Comparison of ENCODE assay signal across 9 mouse cellular contexts in genomic region chr5:102045636-102046616, GRCm38 (mm10). TPM values are rescaled to one million over a fixed set of nuclear protein-coding genes. Genes with fewer than 3 reads are reported as not detected.
DNase-seq lines count a peak whose midpoint lies in the region; ATAC-seq lines count a peak whose summit lies in the region.
"Had no signal": no experiment of that assay in that cellular context is flagged by ENCODE, and none has a peak within 500 bp of the region (broad histone marks: within the 10 kb centered on the region; RNA-seq: fewer than 3 reads in every experiment).

No protein-coding gene starts in this region.

- no peaks in the 10 kb centered on the region for H3K27me3 ChIP-seq in embryonic facial prominence, embryonic 12.5 days
- no peaks in the 10 kb centered on the region for H3K27me3 ChIP-seq in embryonic facial prominence, embryonic 10.5 days (replicated peaks; ENCODE audit: low read depth, poor library complexity, severe bottlenecking)
- H3K27me3 ChIP-seq in heart, embryonic 15.5 days, result no peaks in the 10 kb centered on the region

- H3K4me2 ChIP-seq in embryonic facial prominence, embryonic 12.5 days (replicated peaks), result no peak overlapping the region
- no peak overlapping the region for H3K4me2 ChIP-seq in heart, embryonic 15.5 days

- H3K4me1 ChIP-seq in embryonic facial prominence, embryonic 12.5 days, result 0 out of 2 replicates have a peak, but pooled peaks cover 4% of the 10 kb centered on the region
- H3K4me1 ChIP-seq in embryonic facial prominence, embryonic 10.5 days, result no peaks in the 10 kb centered on the region
- H3K4me1 ChIP-seq in heart, embryonic 15.5 days (replicated peaks), result peaks cover 22% of the 10 kb centered on the region

- WGBS in embryonic facial prominence, embryonic 12.5 days, result 84% methylated on average over 13 of the region's 13 CpGs
- 87% methylated on average over 13 of the region's 13 CpGs for WGBS in embryonic facial prominence, embryonic 10.5 days
- WGBS in heart, embryonic 15.5 days, result 66% methylated on average over 13 of the region's 13 CpGs
- WGBS in large intestine, adult 2 months, result 50% methylated on average over 13 of the region's 13 CpGs

- no peak for DNase-seq in embryonic facial prominence, embryonic 10.5 days (ENCODE audit: low spot score)
- DNase-seq in ES-CJ7 (ENCODE audit: low read depth, low spot score), result peak; percentile 66
- DNase-seq in large intestine, adult 2 months (ENCODE audit: low read depth, low spot score), result peak; percentile 42
- no peak for DNase-seq in ovary, adult 18-20 months (ENCODE audit: low spot score)
- DNase-seq in thymus, adult 18-20 months, result no peak
- no peak for DNase-seq in right cerebral cortex, adult 2 months (ENCODE audit: low spot score in 2 of 2)

- peaks cover 8% of the 10 kb centered on the region for H3K36me3 ChIP-seq in embryonic facial prominence, embryonic 12.5 days
- peaks cover 58% of the 10 kb centered on the region for H3K36me3 ChIP-seq in embryonic facial prominence, embryonic 10.5 days (replicated peaks)
- peaks cover 11% of the 10 kb centered on the region for H3K36me3 ChIP-seq in heart, embryonic 15.5 days

- no peak overlapping the region for H3K27ac ChIP-seq in embryonic facial prominence, embryonic 12.5 days
- no peak overlapping the region for H3K27ac ChIP-seq in embryonic facial prominence, embryonic 10.5 days (replicated peaks)
- peak overlapping the region; percentile 43 for H3K27ac ChIP-seq in heart, embryonic 15.5 days

- H3K9ac ChIP-seq in embryonic facial prominence, embryonic 12.5 days, result no peak overlapping the region
- H3K9ac ChIP-seq in heart, embryonic 15.5 days, result no peak overlapping the region

- ATAC-seq in embryonic facial prominence, embryonic 12.5 days (ENCODE audit: insufficient number of reproducible peaks, insufficient read depth, low FRiP score, low TSS enrichment), result 0 out of 2 replicates have a peak, but pooled peaks have one; percentile 41
- ATAC-seq in heart, embryonic 15.5 days (replicated peaks; ENCODE audit: insufficient number of reproducible peaks, insufficient read depth, low FRiP score, low read depth), result peak; percentile 42; the same call in 1 of the 2 replicates

- no peak overlapping the region for H3K4me3 ChIP-seq in embryonic facial prominence, embryonic 12.5 days
- H3K4me3 ChIP-seq in embryonic facial prominence, embryonic 10.5 days, result no peak overlapping the region
- H3K4me3 ChIP-seq in heart, embryonic 15.5 days, result no peak overlapping the region
- H3K4me3 ChIP-seq: myocyte had no signal

- no peaks in the 10 kb centered on the region for H3K9me3 ChIP-seq in embryonic facial prominence, embryonic 12.5 days
- H3K9me3 ChIP-seq in embryonic facial prominence, embryonic 10.5 days, result no peaks in the 10 kb centered on the region
- H3K9me3 ChIP-seq in heart, embryonic 15.5 days (replicated peaks), result no peaks in the 10 kb centered on the region

RNA-seq across cellular contexts. Expression of gene Wdfy3, which starts 23.8 kb away (rescaled TPM):
- polyA plus RNA-seq in embryonic facial prominence, embryonic 12.5 days (2016; fragmentation: Nextera tagmentation; extraction: Ambion mirVana), result 26.1 and 27.0 TPM in 2 replicates
- 17.0 and 17.2 TPM in 2 replicates for polyA plus RNA-seq in embryonic facial prominence, embryonic 10.5 days (2016; fragmentation: Nextera tagmentation; extraction: Ambion mirVana)
- polyA plus RNA-seq in heart, embryonic 15.5 days (2015; fragmentation: Nextera tagmentation; extraction: Ambion mirVana), result 8.7 and 9.6 TPM in 2 replicates
- polyA plus RNA-seq in large intestine, adult 2 months (2012; rRNA removed), result 6.6 and 11.1 TPM in 2 replicates

Comparison
In these comparisons a context has a peak if more than half of its experiments do, and no peak if none do; other contexts are left out.
1. DNase-seq: peak in ES-CJ7 (single experiment) and large intestine, adult 2 months (single experiment); none in embryonic facial prominence, embryonic 10.5 days (single experiment), ovary, adult 18-20 months (single experiment), thymus, adult 18-20 months (0 of 2) and right cerebral cortex, adult 2 months (0 of 2).